Mouse (Mus musculus) ES-E14 (cell line): ENCODE measurements around the gene Tgif2.

Experiments
- CHD2 ChIP-seq: IDR thresholded peaks from 2 replicates; pipeline ENCODE4 v1.6.1; 2014; ENCODE audit warnings: mild to moderate bottlenecking, low read depth, low read length, inconsistent platforms
- HCFC1 ChIP-seq: IDR thresholded peaks from 2 replicates; pipeline ENCODE4 v1.6.1; 2012; ENCODE audit warnings: low read length, inconsistent platforms, borderline replicate concordance; ENCODE audit not compliant: insufficient read depth
- ZC3H11A ChIP-seq: IDR thresholded peaks from 2 replicates; pipeline ENCODE4 v1.6.1; 2012; ENCODE audit warnings: low read depth, mild to moderate bottlenecking, inconsistent platforms, low read length, borderline replicate concordance
- ZNF384 ChIP-seq: IDR thresholded peaks from 2 replicates; pipeline ENCODE4 v1.6.1; 2012; ENCODE audit warnings: low read depth, low read length, inconsistent platforms

DNA sequence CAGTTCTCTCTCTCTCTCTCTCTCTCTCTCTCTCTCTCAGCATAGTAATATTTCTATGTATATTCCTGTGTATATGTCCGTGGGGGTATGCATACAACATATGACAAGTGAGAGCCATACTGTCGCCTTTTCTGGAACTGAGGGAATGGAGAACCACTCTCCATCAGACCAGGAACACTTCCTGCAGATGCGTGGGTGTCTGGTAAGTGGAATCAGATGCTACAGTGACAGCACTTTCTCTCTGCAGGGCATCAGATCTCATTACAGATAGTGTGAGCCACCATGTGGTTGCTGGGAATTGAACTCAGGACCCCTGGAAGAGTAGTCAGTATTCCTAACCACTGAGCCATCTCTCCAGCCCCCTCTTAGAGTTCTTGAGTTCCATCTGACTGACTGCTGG lies 48.7 kb downstream of the Tgif2 start:
- TF ChIP-seq HCFC1 = no peak
- no peak for TF ChIP-seq ZC3H11A
- TF ChIP-seq CHD2 = no peak
- TF ChIP-seq ZNF384 = no peak
